20 mouse cellular contexts compared by ENCODE assay signal in the genomic region with DNA sequence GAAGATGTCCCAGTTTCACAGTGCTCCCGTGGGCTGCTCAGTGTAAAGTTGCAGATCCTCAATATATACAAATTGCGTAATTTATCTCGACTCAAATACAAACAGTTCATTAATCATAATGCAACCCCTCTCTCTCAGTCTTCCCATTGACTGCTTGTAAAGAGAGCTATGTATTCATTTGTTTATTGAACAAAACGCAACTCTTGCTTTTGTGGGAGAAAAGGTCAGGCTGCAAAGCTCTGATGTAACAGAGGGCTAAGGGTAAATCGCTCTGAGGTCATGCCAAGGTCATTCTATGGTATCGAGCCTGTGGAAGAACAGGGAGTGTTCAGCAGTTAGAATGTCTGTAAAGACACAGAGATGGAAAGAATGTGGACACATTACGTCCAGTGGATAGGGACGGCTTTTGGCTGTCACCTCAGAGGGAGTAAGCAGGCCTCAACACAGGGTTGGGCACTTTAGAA.
DNase-seq lines count a peak whose midpoint lies in the region; ATAC-seq and TF ChIP-seq lines count a peak whose summit lies in the region.
"Had no signal": no experiment of that assay in that cellular context is flagged by ENCODE, and none has a peak within 500 bp of the region (broad histone marks: within the 10 kb centered on the region; RNA-seq: fewer than 3 reads in every experiment).

No protein-coding gene starts in this region.

- DNase-seq in liver, adult 2 months (ENCODE audit: extremely low read depth, low read depth, low spot score), result peak; percentile 61
- DNase-seq in liver, embryonic 11.5 days (ENCODE audit: low spot score), result no peak
- no peak for DNase-seq in lung, adult 18-20 months
- peak; percentile 30 for DNase-seq in R1 (ENCODE audit: low read depth, low spot score)
- DNase-seq in thymus, postnatal 4 days, result no peak
- DNase-seq: adrenal gland, postnatal 14 days; cerebellum, adult 11-12 months; cerebellum, adult 9-10 months; cerebellum, postnatal 25 days; gastrocnemius, postnatal 10 days; heart, adult 2 months; heart, postnatal 4 days had no signal

- no peak overlapping the region for H3K4me3 ChIP-seq in liver, adult 2 months (ENCODE audit: insufficient read depth, low read depth, low read length)
- no peak overlapping the region for H3K4me3 ChIP-seq in liver, embryonic 11.5 days (ENCODE audit: low read depth, low read length)
- H3K4me3 ChIP-seq in lung, embryonic 16.5 days (ENCODE audit: low read length), result no peak overlapping the region
- H3K4me3 ChIP-seq: embryonic facial prominence, embryonic 13.5 days; forebrain, embryonic 12.5 days; heart, adult 2 months; hindbrain, embryonic 12.5 days had no signal

- H3K4me2 ChIP-seq in liver, embryonic 11.5 days, result no peak overlapping the region
- H3K4me2 ChIP-seq in lung, embryonic 16.5 days (ENCODE audit: low read depth, low read length), result no peak overlapping the region
- H3K4me2 ChIP-seq: embryonic facial prominence, embryonic 13.5 days; forebrain, embryonic 12.5 days; heart, embryonic 11.5 days; hindbrain, embryonic 12.5 days had no signal

- no peak for ATAC-seq in liver, embryonic 11.5 days (replicated peaks; ENCODE audit: low FRiP score)
- ATAC-seq in lung, embryonic 16.5 days (ENCODE audit: low read depth), result peak; percentile 93
- ATAC-seq: forebrain, embryonic 16.5 days; hindbrain, embryonic 16.5 days had no signal

- H3K9me3 ChIP-seq in liver, embryonic 11.5 days (ENCODE audit: control insufficient read depth, low read length), result peaks cover 3% of the 10 kb centered on the region; the same call in 1 of the 2 replicates
- H3K9me3 ChIP-seq in lung, embryonic 16.5 days (ENCODE audit: control insufficient read depth, low read length), result peaks cover 8% of the 10 kb centered on the region

- TF ChIP-seq POLR2A in liver, adult 2 months (IDR thresholded peaks at IDR 0.05; ENCODE audit: extremely low read depth, insufficient read depth, low read length), result no peak

- H3K4me1 ChIP-seq in liver, adult 2 months (ENCODE audit: control insufficient read depth, insufficient read depth, low read length), result peaks cover 3% of the 10 kb centered on the region; the same call in 1 of the 2 replicates
- H3K4me1 ChIP-seq in liver, embryonic 11.5 days (replicated peaks; ENCODE audit: control insufficient read depth, insufficient read depth, low read length), result no peaks in the 10 kb centered on the region
- H3K4me1 ChIP-seq in lung, embryonic 16.5 days (replicated peaks; ENCODE audit: control insufficient read depth, insufficient read depth, low read length), result peaks cover 4% of the 10 kb centered on the region; the same call in 1 of the 2 replicates
- H3K4me1 ChIP-seq: embryonic facial prominence, embryonic 13.5 days; forebrain, embryonic 12.5 days; hindbrain, embryonic 12.5 days had no signal

- no peak overlapping the region for H3K27ac ChIP-seq in liver, adult 2 months (replicated peaks; ENCODE audit: insufficient read depth, low read depth, low read length)
- no peak overlapping the region for H3K27ac ChIP-seq in liver, embryonic 11.5 days (ENCODE audit: low read depth, low read length)
- H3K27ac ChIP-seq in lung, embryonic 16.5 days (ENCODE audit: low read length), result peak overlapping the region; percentile 49; the same call in 1 of the 2 replicates
- H3K27ac ChIP-seq: embryonic facial prominence, embryonic 13.5 days; forebrain, embryonic 12.5 days; heart, adult 2 months; hindbrain, embryonic 12.5 days had no signal

- 33% methylated on average over 8 of the region's 8 CpGs for WGBS in liver, adult 2 months
- 56% methylated on average over 8 of the region's 8 CpGs for WGBS in liver, embryonic 11.5 days
- 26% methylated on average over 8 of the region's 8 CpGs for WGBS in lung, embryonic 16.5 days

- H3K27me3 ChIP-seq in liver, adult 2 months (ENCODE audit: control insufficient read depth, insufficient read depth, low read length), result no peaks in the 10 kb centered on the region
- H3K27me3 ChIP-seq in liver, embryonic 11.5 days (replicated peaks; ENCODE audit: control insufficient read depth, insufficient read depth, low read length), result no peaks in the 10 kb centered on the region
- H3K27me3 ChIP-seq in lung, embryonic 16.5 days (ENCODE audit: control insufficient read depth, insufficient read depth, low read depth, low read length), result no peaks in the 10 kb centered on the region
- H3K27me3 ChIP-seq: CH12.LX; embryonic facial prominence, embryonic 13.5 days; forebrain, embryonic 12.5 days; hindbrain, embryonic 12.5 days had no signal

- no peaks in the 10 kb centered on the region for H3K79me2 ChIP-seq in liver, adult 2 months (ENCODE audit: control insufficient read depth, insufficient read depth, low read length)

- TF ChIP-seq CTCF in liver, adult 2 months (IDR thresholded peaks at IDR 0.05; ENCODE audit: low read depth, low read length), result no peak

- no peak overlapping the region for H3K9ac ChIP-seq in liver, adult 2 months (ENCODE audit: low read depth, low read length)
- no peak overlapping the region for H3K9ac ChIP-seq in liver, embryonic 11.5 days (ENCODE audit: low read depth, low read length)
- H3K9ac ChIP-seq in lung, embryonic 16.5 days (ENCODE audit: low read length), result no peak overlapping the region
- H3K9ac ChIP-seq: embryonic facial prominence, embryonic 13.5 days; forebrain, embryonic 12.5 days; hindbrain, embryonic 12.5 days had no signal

- H3K36me3 ChIP-seq in liver, adult 2 months (ENCODE audit: control insufficient read depth, insufficient read depth, low read length), result no peaks in the 10 kb centered on the region
- no peaks in the 10 kb centered on the region for H3K36me3 ChIP-seq in liver, embryonic 11.5 days (ENCODE audit: control insufficient read depth, insufficient read depth, low read length)
- no peaks in the 10 kb centered on the region for H3K36me3 ChIP-seq in lung, embryonic 16.5 days (ENCODE audit: control insufficient read depth, insufficient read depth, low read length)
- H3K36me3 ChIP-seq: embryonic facial prominence, embryonic 13.5 days; forebrain, embryonic 12.5 days; hindbrain, embryonic 12.5 days had no signal

Comparison
In these comparisons a context has a peak if more than half of its experiments do, and no peak if none do; other contexts are left out.
1. DNase-seq: peak in liver, adult 2 months (single experiment) and R1 (single experiment); none in liver, embryonic 11.5 days (single experiment), lung, adult 18-20 months (0 of 2) and thymus, postnatal 4 days (single experiment).